Mouse (Mus musculus) MEL (cell line): Measurements from ENCODE around the gene Nolc1. TPM values are rescaled to one million over a fixed set of nuclear protein-coding genes. Genes with fewer than 3 reads are reported as not detected.

Experiments used
- DNase-seq: peaks from one replicate; pipeline ENCODE4 v3.0.0; 2011; ENCODE audit warnings: low read depth, low spot score
- H3K27ac ChIP-seq: 2 replicates; pipeline ENCODE4 v1.5.1; 2012; ENCODE audit warnings: low read depth, mild to moderate bottlenecking, control low read depth, low read length, moderate library complexity; ENCODE audit not compliant: control insufficient read depth
- H3K27me3 ChIP-seq, 2 experiments: fragments of 150-350 bp in 1 of 2; sonication (generic) in 1 of 2; 2 replicates each; pipeline ENCODE4 v1.6.1; 2012; ENCODE audit warnings: low read length in 2 of 2, mild to moderate bottlenecking in 2 of 2, improper control_type of control experiment in 1 of 2, moderate library complexity in 1 of 2; ENCODE audit not compliant: insufficient read depth in 2 of 2, control insufficient read depth in 1 of 2
- H3K36me3 ChIP-seq, 2 experiments: 2 replicates each; pipeline ENCODE4 v1.6.1; 2012 to 2014; ENCODE audit warnings: low read length in 2 of 2, improper control_type of control experiment in 1 of 2, inconsistent platforms in 1 of 2, mild to moderate bottlenecking in 1 of 2; ENCODE audit not compliant: insufficient read depth in 2 of 2, control insufficient read depth in 1 of 2
- H3K4me1 ChIP-seq, 2 experiments: fragments of 150-350 bp in 1 of 2; sonication (generic) in 1 of 2; 2 replicates each; pipeline ENCODE4 v1.6.1; 2012; ENCODE audit warnings: low read length in 2 of 2, improper control_type of control experiment in 1 of 2, mild to moderate bottlenecking in 1 of 2; ENCODE audit not compliant: insufficient read depth in 2 of 2, control insufficient read depth in 1 of 2
- H3K4me3 ChIP-seq, 2 experiments: fragments of 150-350 bp in 1 of 2; sonication (generic) in 1 of 2; 2 replicates each; pipeline ENCODE4 v1.5.1; 2012; ENCODE audit warnings: low read depth in 2 of 2, low read length in 2 of 2, mild to moderate bottlenecking in 2 of 2, moderate library complexity in 2 of 2, control low read depth in 1 of 2, improper control_type of control experiment in 1 of 2; ENCODE audit not compliant: control insufficient read depth in 1 of 2, insufficient read depth in 1 of 2
- H3K79me2 ChIP-seq: 2 replicates; pipeline ENCODE4 v1.6.1; 2012; ENCODE audit warnings: mild to moderate bottlenecking, low read length, moderate library complexity; ENCODE audit not compliant: control insufficient read depth, poor library complexity, insufficient read depth
- H3K9ac ChIP-seq: 2 replicates; pipeline ENCODE4 v1.6.1; 2012; ENCODE audit warnings: low read depth, mild to moderate bottlenecking, control low read depth, low read length, moderate library complexity; ENCODE audit not compliant: control insufficient read depth, poor library complexity, severe bottlenecking
- H3K9me3 ChIP-seq: fragments of 150-350 bp; sonication (generic); replicated peaks from 2 replicates; pipeline ENCODE4 v1.6.1; 2012; ENCODE audit warnings: mild to moderate bottlenecking, low read length, improper control_type of control experiment, moderate library complexity; ENCODE audit not compliant: insufficient read depth
- CHD1 ChIP-seq: IDR thresholded peaks from 2 replicates; pipeline ENCODE4 v1.6.1; 2012; ENCODE audit warnings: low read depth, mild to moderate bottlenecking, inconsistent platforms, low read length, improper control_type of control experiment
- CHD2 ChIP-seq: IDR thresholded peaks from 2 replicates; pipeline ENCODE4 v1.6.1; 2011; ENCODE audit warnings: low read length, improper control_type of control experiment
- E2F4 ChIP-seq: IDR thresholded peaks from 2 replicates; pipeline ENCODE4 v1.6.1; 2011; ENCODE audit warnings: low read depth, low read length, improper control_type of control experiment, borderline replicate concordance
- ELF1 ChIP-seq: IDR thresholded peaks from 2 replicates; pipeline ENCODE4 v1.6.1; 2014; ENCODE audit warnings: low read depth, mild to moderate bottlenecking, inconsistent platforms, low read length, improper control_type of control experiment, moderate library complexity
- EP300 ChIP-seq, 2 experiments: IDR thresholded peaks; 2 replicates each; pipeline ENCODE4 v1.6.1; 2011; ENCODE audit warnings: improper control_type of control experiment in 2 of 2, low read length in 2 of 2, low read depth in 1 of 2, mild to moderate bottlenecking in 1 of 2
- ETS1 ChIP-seq: IDR thresholded peaks from 2 replicates; pipeline ENCODE4 v1.6.1; 2012; ENCODE audit warnings: low read depth, mild to moderate bottlenecking, inconsistent platforms, low read length, improper control_type of control experiment, moderate library complexity
- GATA1 ChIP-seq: IDR thresholded peaks from 2 replicates; pipeline ENCODE4 v1.6.1; 2011; ENCODE audit warnings: low read depth, low read length, improper control_type of control experiment
- HCFC1 ChIP-seq: IDR thresholded peaks from 2 replicates; pipeline ENCODE4 v1.6.1; 2012; ENCODE audit warnings: low read depth, mild to moderate bottlenecking, inconsistent platforms, low read length, improper control_type of control experiment, moderate library complexity
- MAFK ChIP-seq: IDR thresholded peaks from 2 replicates; pipeline ENCODE4 v1.6.1; 2011; ENCODE audit warnings: low read depth, mild to moderate bottlenecking, low read length, improper control_type of control experiment, borderline replicate concordance
- MAZ ChIP-seq: IDR thresholded peaks from 2 replicates; pipeline ENCODE4 v1.6.1; 2012; ENCODE audit warnings: low read depth, mild to moderate bottlenecking, inconsistent platforms, low read length, improper control_type of control experiment
- MXI1 ChIP-seq: IDR thresholded peaks from 2 replicates; pipeline ENCODE4 v1.6.1; 2011; ENCODE audit warnings: mild to moderate bottlenecking, low read depth, low read length, improper control_type of control experiment
- NELFE ChIP-seq: IDR thresholded peaks from 2 replicates; pipeline ENCODE4 v1.6.1; 2011; ENCODE audit warnings: low read depth, low read length, improper control_type of control experiment
- NRF1 ChIP-seq: IDR thresholded peaks from 2 replicates; pipeline ENCODE4 v1.6.1; 2014; ENCODE audit warnings: low read depth, mild to moderate bottlenecking, inconsistent platforms, low read length, improper control_type of control experiment, moderate library complexity; ENCODE audit not compliant: poor library complexity, insufficient read depth, severe bottlenecking
- POLR2A ChIP-seq, 2 experiments: IDR thresholded peaks; 2 replicates each; pipeline ENCODE4 v1.6.1; 2011 to 2012; ENCODE audit warnings: low read length in 2 of 2, mild to moderate bottlenecking in 2 of 2, control low read depth in 1 of 2, improper control_type of control experiment in 1 of 2, low read depth in 1 of 2, moderate library complexity in 1 of 2; ENCODE audit not compliant: control insufficient read depth in 1 of 2, insufficient read depth in 1 of 2, poor library complexity in 1 of 2
- RAD21 ChIP-seq: IDR thresholded peaks from 2 replicates; pipeline ENCODE4 v1.6.1; 2011; ENCODE audit warnings: mild to moderate bottlenecking, low read depth, low read length, improper control_type of control experiment
- RCOR1 ChIP-seq: IDR thresholded peaks from 2 replicates; pipeline ENCODE4 v1.6.1; 2012; ENCODE audit warnings: low read depth, mild to moderate bottlenecking, inconsistent platforms, low read length, improper control_type of control experiment
- SIN3A ChIP-seq: IDR thresholded peaks from 2 replicates; pipeline ENCODE4 v1.6.1; 2012; ENCODE audit warnings: low read length, improper control_type of control experiment, inconsistent platforms
- TAL1 ChIP-seq: IDR thresholded peaks from 2 replicates; pipeline ENCODE4 v1.6.1; 2012; ENCODE audit warnings: mild to moderate bottlenecking, inconsistent platforms, low read length, moderate library complexity, mixed read lengths
- TCF12 ChIP-seq: IDR thresholded peaks from 2 replicates; pipeline ENCODE4 v1.6.1; 2014; ENCODE audit warnings: low read depth, mild to moderate bottlenecking, inconsistent platforms, low read length, improper control_type of control experiment, moderate library complexity
- USF1 ChIP-seq: IDR thresholded peaks from 2 replicates; pipeline ENCODE4 v1.6.1; 2014; ENCODE audit warnings: low read depth, mild to moderate bottlenecking, inconsistent platforms, low read length, improper control_type of control experiment, moderate library complexity
- ZC3H11A ChIP-seq: IDR thresholded peaks from 2 replicates; pipeline ENCODE4 v1.6.1; 2012; ENCODE audit warnings: low read depth, mild to moderate bottlenecking, inconsistent platforms, low read length, improper control_type of control experiment
- ZKSCAN1 ChIP-seq: IDR thresholded peaks from 2 replicates; pipeline ENCODE4 v1.6.1; 2012; ENCODE audit warnings: low read depth, mild to moderate bottlenecking, inconsistent platforms, low read length, improper control_type of control experiment, moderate library complexity
- ZNF384 ChIP-seq: IDR thresholded peaks from 2 replicates; pipeline ENCODE4 v1.6.1; 2012; ENCODE audit warnings: low read depth, mild to moderate bottlenecking, inconsistent platforms, low read length, improper control_type of control experiment
- polyA plus RNA-seq, 2 experiments: library from polyadenylated mRNA; stranded (reverse) in 1 of 2; unstranded in 1 of 2; fragments of >175 nt in 1 of 2; fragments of >200 nt in 1 of 2; gene quantifications; 2 replicates each; pipeline versions ENCODE4 v1.2.1 to v1.2.4; 2012; ENCODE audit warnings: low replicate concordance in 2 of 2, low read depth in 1 of 2; ENCODE audit not compliant: insufficient read length in 2 of 2, insufficient read depth in 1 of 2, missing spikeins in 1 of 2
- total RNA-seq: library from RNA; depleted of rRNA; stranded (reverse); fragments of 300-350 nt; gene quantifications from 2 replicates; pipeline ENCODE4 v1.2.3, GENCODE M21; 2012

The Nolc1 gene
- total and polyA plus RNA-seq, 3 experiments, result 213 to 753 (median 294) TPM

DNA sequence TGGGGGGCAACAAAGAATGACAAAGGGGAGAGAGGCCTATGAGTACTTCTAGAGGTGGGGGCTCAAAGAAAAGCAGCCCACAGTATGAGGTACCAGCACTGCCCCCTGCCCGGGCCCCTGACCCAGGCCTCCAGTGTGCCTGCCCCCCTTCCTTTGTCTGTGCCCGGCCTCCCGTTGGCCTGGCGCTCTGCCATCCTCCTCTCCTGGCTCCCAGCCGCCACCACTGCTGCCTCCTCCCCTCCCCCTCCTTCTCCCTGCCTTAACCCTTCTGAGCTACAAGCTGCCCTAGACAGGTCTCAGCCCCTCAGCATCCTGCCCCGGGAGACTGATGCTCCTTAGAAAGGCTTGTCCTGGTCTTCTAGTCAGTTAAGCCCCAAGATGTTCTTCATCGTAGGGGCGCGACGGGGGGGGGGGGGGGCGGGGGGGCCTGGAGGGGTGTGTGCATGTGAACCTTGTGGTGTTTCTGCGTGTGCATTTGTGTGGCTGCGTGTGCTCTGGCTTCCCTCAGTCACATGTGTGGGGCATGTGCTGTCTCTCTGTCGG, 33.7 kb upstream of the Nolc1 start:
- TF ChIP-seq ZNF384 (no peak), SIN3A (peak; percentile 88), ZKSCAN1 (no peak), MAFK (no peak), GATA1 (no peak), ELF1 (peak; percentile 36; the same call in 1 of the 2 replicates), POLR2A (IDR thresholded peaks at IDR 0.05; ENCODE audit: control insufficient read depth in 1 of 2, insufficient read depth in 1 of 2, low read depth in 1 of 2, low read length in 2 of 2, poor library complexity in 1 of 2) (0 out of 4 replicates have a peak, but pooled peaks have one; percentile 27 to 28), USF1 (peak; percentile 33; the same call in 1 of the 2 replicates), ETS1 (peak; percentile 79), NELFE (peak; percentile 5; the same call in 1 of the 2 replicates), TAL1 (no peak), RCOR1 (peak; percentile 9; the same call in 1 of the 2 replicates), MAZ (peak; percentile 96), CHD1 (0 out of 2 replicates have a peak, but pooled peaks have one; percentile 71), RAD21 (no peak), E2F4 (no peak), NRF1 (no peak), TCF12 (peak; percentile 74), EP300 (IDR thresholded peaks at IDR 0.05; ENCODE audit: low read depth in 1 of 2, low read length in 2 of 2) (peak; percentile 57 to 76), HCFC1 (peak; percentile 52; the same call in 1 of the 2 replicates), ZC3H11A (no peak), MXI1 (peak; percentile 85; the same call in 1 of the 2 replicates), CHD2 (peak; percentile 79)
- H3K9me3 ChIP-seq, result no peaks in the 10 kb centered on the region

More for the DNA sequence above, 33.7 kb upstream of the Nolc1 start:
- peaks cover 0 to 34% of the 10 kb centered on the region in 2 experiments; a peak in 2 of 4 replicates for H3K36me3 ChIP-seq
- peak overlapping the region; percentile 62 for H3K9ac ChIP-seq
- H3K27me3 ChIP-seq, result no peaks in the 10 kb centered on the region
- peaks cover 74% of the 10 kb centered on the region for H3K79me2 ChIP-seq
- H3K4me3 ChIP-seq, result peak overlapping the region; percentile 31 to 37
- H3K27ac ChIP-seq, result peak overlapping the region; percentile 81
- H3K4me1 ChIP-seq, result peaks cover 25 to 43% of the 10 kb centered on the region in 2 experiments
- DNase-seq, result peak; percentile 92
